Mouse (Mus musculus) right cerebral cortex, adult 2 months (tissue): ENCODE data around the gene Arhgap22.

Source experiments
- DNase-seq, 2 experiments: peaks; one replicate each; pipeline ENCODE4 v3.0.0; 2021 to 2022; ENCODE audit warnings: low spot score in 2 of 2

Gene Arhgap22

GRCm38 (mm10) chr14:33213823-33214766 lies at the start of gene Arhgap22:
Gene Arhgap22, plus strand, starts transcription at chr14:33214026.
- peak; percentile 89 to 90 for DNase-seq

- DNase-seq: no peak
These were observed 45.1 kb upstream of the Arhgap22 start for GRCm38 (mm10) chr14:33168750-33169149.

GRCm38 (mm10) chr14:33171942-33172341 lies 41.9 kb upstream of the Arhgap22 start:
- no peak for DNase-seq

- DNase-seq: no peak
These were observed 38.6 kb upstream of the Arhgap22 start for GRCm38 (mm10) chr14:33175059-33175821.

- DNase-seq: no peak
These were observed 33.7 kb upstream of the Arhgap22 start for GRCm38 (mm10) chr14:33180102-33180501.

GRCm38 (mm10) chr14:33185068-33185800 lies 28.6 kb upstream of the Arhgap22 start, which contains the start of gene Wdfy4:
Gene Wdfy4, minus strand, starts transcription at chr14:33185508.
- DNase-seq: no peak

GRCm38 (mm10) chr14:33187201-33187600 lies 26.6 kb upstream of the Arhgap22 start:
- DNase-seq: no peak

- no peak for DNase-seq
These were observed 24.6 kb upstream of the Arhgap22 start for GRCm38 (mm10) chr14:33189230-33189629.

GRCm38 (mm10) chr14:33189849-33190423 lies 23.9 kb upstream of the Arhgap22 start:
- DNase-seq: no peak

- DNase-seq: no peak
These were observed 23.2 kb upstream of the Arhgap22 start for GRCm38 (mm10) chr14:33190646-33191045.

- no peak for DNase-seq
These were observed 20.1 kb upstream of the Arhgap22 start for GRCm38 (mm10) chr14:33193762-33194161.

- no peak for DNase-seq
These were observed 19.6 kb upstream of the Arhgap22 start for GRCm38 (mm10) chr14:33194241-33194640.

- DNase-seq: no peak
These were observed 11.7 kb upstream of the Arhgap22 start for GRCm38 (mm10) chr14:33202161-33202560.

GRCm38 (mm10) chr14:33202885-33203284 lies 10.9 kb upstream of the Arhgap22 start:
- DNase-seq: no peak

GRCm38 (mm10) chr14:33203777-33204176 lies 10.0 kb upstream of the Arhgap22 start:
- no peak for DNase-seq

- no peak for DNase-seq
These were observed 8.4 kb upstream of the Arhgap22 start for GRCm38 (mm10) chr14:33205280-33205965.

- DNase-seq: no peak
These were observed 6.8 kb upstream of the Arhgap22 start for GRCm38 (mm10) chr14:33207011-33207410.

- DNase-seq: no peak
These were observed 5.5 kb upstream of the Arhgap22 start for GRCm38 (mm10) chr14:33208331-33208730.

- DNase-seq: no peak
These were observed 3.0 kb upstream of the Arhgap22 start for GRCm38 (mm10) chr14:33210806-33211205.

GRCm38 (mm10) chr14:33212271-33212957 lies 1.4 kb upstream of the Arhgap22 start:
- DNase-seq: no peak
